Mouse (Mus musculus): ENCODE measurements around the gene Rab4a. TPM values are rescaled to one million over a fixed set of nuclear protein-coding genes. Genes with fewer than 3 reads are reported as not detected.

The Rab4a gene
- polyA plus RNA-seq, 1 experiment = 111 TPM

DNA sequence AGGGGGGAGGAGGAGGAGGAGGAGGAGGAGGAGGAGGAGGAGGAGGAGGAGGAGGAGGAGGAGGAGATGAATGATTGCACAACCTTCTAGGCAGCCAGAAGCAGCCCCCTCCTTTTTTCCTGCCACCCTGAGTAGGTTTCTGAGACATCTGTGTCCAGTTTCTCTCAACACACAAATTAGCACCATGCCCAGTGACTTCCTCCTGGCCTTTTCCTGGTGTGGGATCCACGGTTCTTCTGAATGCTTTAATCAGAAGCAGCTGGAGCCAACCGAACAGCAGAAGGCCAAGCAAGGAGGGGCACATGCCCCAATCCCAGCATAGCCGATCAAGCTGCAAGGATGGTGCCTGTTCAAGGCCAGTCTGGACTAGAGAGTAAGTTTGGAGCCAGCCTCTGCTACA lies 5.9 kb upstream of the Rab4a start:
- Histone ChIP-seq H3K27ac (ENCODE audit: insufficient read depth, low read length) (no peak overlapping the region), H3K27me3 (ENCODE audit: control insufficient read depth, insufficient read depth, low read length) (no peaks in the 10 kb centered on the region; the same call in 1 of the 2 replicates), H3K4me1 (ENCODE audit: control insufficient read depth, insufficient read depth, low read length) (no peaks in the 10 kb centered on the region; the same call in 1 of the 2 replicates), H3K4me3 (replicated peaks; ENCODE audit: insufficient read depth, low read depth, low read length) (no peak overlapping the region)
- WGBS = 56% methylated on average over 3 of the region's 3 CpGs
- no peak for TF ChIP-seq POLR2A (IDR thresholded peaks at IDR 0.05; ENCODE audit: borderline replicate concordance, insufficient read depth, low read length)
- TF ChIP-seq CTCF (IDR thresholded peaks at IDR 0.05; ENCODE audit: borderline replicate concordance, insufficient read depth, low read depth, low read length) = no peak
- no peak for DNase-seq

GRCm38 (mm10) chr8:123800867-123801266 lies 4.9 kb upstream of the Rab4a start:
- 88% methylated on average over 7 of the region's 7 CpGs for WGBS
- no peak for DNase-seq
- Histone ChIP-seq H3K4me3 (replicated peaks; ENCODE audit: insufficient read depth, low read depth, low read length) (no peak overlapping the region), H3K27me3 (ENCODE audit: control insufficient read depth, insufficient read depth, low read length) (no peaks in the 10 kb centered on the region; the same call in 1 of the 2 replicates), H3K27ac (ENCODE audit: insufficient read depth, low read length) (no peak overlapping the region), H3K4me1 (ENCODE audit: control insufficient read depth, insufficient read depth, low read length) (no peaks in the 10 kb centered on the region; the same call in 1 of the 2 replicates)
- TF ChIP-seq CTCF (IDR thresholded peaks at IDR 0.05; ENCODE audit: borderline replicate concordance, insufficient read depth, low read depth, low read length) (0 out of 2 replicates have a peak, but pooled peaks have one; percentile 19), POLR2A (IDR thresholded peaks at IDR 0.05; ENCODE audit: borderline replicate concordance, insufficient read depth, low read length) (no peak)

- Histone ChIP-seq H3K4me1 (ENCODE audit: control insufficient read depth, insufficient read depth, low read length) (no peaks in the 10 kb centered on the region; the same call in 1 of the 2 replicates), H3K4me3 (replicated peaks; ENCODE audit: insufficient read depth, low read depth, low read length) (no peak overlapping the region), H3K27ac (ENCODE audit: insufficient read depth, low read length) (no peak overlapping the region), H3K27me3 (ENCODE audit: control insufficient read depth, insufficient read depth, low read length) (no peaks in the 10 kb centered on the region; the same call in 1 of the 2 replicates)
- DNase-seq = no peak
- 82% methylated on average over 2 of the region's 2 CpGs for WGBS
- TF ChIP-seq CTCF (IDR thresholded peaks at IDR 0.05; ENCODE audit: borderline replicate concordance, insufficient read depth, low read depth, low read length) (no peak), POLR2A (IDR thresholded peaks at IDR 0.05; ENCODE audit: borderline replicate concordance, insufficient read depth, low read length) (no peak)
Measured at GRCm38 (mm10) chr8:123801538-123801937, 4.2 kb upstream of the Rab4a start.

DNA sequence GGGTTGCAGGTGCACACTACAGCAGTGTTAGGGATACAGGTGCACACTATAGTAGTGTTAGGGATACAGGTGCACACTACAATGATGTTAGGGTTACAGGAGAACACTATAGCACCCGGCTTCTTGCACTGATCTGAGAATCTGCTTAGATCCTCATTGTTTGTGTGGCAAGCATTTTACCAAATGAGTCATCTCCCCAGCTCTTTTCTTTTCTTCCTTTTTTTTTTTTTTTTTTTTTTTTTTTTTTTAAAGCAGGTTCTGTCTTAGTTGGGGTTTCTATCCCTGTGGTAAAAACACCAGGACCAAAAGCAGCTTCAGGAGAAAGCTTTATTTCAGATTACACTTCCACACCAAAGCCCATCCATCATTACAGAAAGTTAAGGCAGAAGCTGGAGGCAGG lies 2.1 kb upstream of the Rab4a start:
- Histone ChIP-seq H3K27me3 (ENCODE audit: control insufficient read depth, insufficient read depth, low read length) (no peaks in the 10 kb centered on the region), H3K27ac (ENCODE audit: insufficient read depth, low read length) (no peak overlapping the region), H3K4me1 (ENCODE audit: control insufficient read depth, insufficient read depth, low read length) (peaks cover 3% of the 10 kb centered on the region; the same call in 1 of the 2 replicates), H3K4me3 (replicated peaks; ENCODE audit: insufficient read depth, low read depth, low read length) (no peak overlapping the region)
- TF ChIP-seq POLR2A (IDR thresholded peaks at IDR 0.05; ENCODE audit: borderline replicate concordance, insufficient read depth, low read length) = no peak
- no peak for TF ChIP-seq CTCF (IDR thresholded peaks at IDR 0.05; ENCODE audit: borderline replicate concordance, insufficient read depth, low read depth, low read length)
- no peak for DNase-seq
- 81% methylated on average over 1 of the region's 1 CpGs for WGBS

- 95% methylated on average over 7 of the region's 7 CpGs for WGBS
- DNase-seq = no peak
Measured at GRCm38 (mm10) chr8:123804586-123804985, 1.2 kb upstream of the Rab4a start.

GRCm38 (mm10) chr8:123805209-123805717 lies 522 bp upstream of the Rab4a start:
- 9% methylated on average over 15 of the region's 15 CpGs for WGBS
- H3K4me1 ChIP-seq (ENCODE audit: control insufficient read depth, insufficient read depth, low read length) = peaks cover 11% of the 10 kb centered on the region
- peak overlapping the region; percentile 94 for H3K27ac ChIP-seq (ENCODE audit: insufficient read depth, low read length)
- peak overlapping the region; percentile 93 for H3K4me3 ChIP-seq (replicated peaks; ENCODE audit: insufficient read depth, low read depth, low read length)
- DNase-seq = no peak
- H3K27me3 ChIP-seq (ENCODE audit: control insufficient read depth, insufficient read depth, low read length) = no peaks in the 10 kb centered on the region
- TF ChIP-seq CTCF (IDR thresholded peaks at IDR 0.05; ENCODE audit: borderline replicate concordance, insufficient read depth, low read depth, low read length) = no peak
- TF ChIP-seq POLR2A (IDR thresholded peaks at IDR 0.05; ENCODE audit: borderline replicate concordance, insufficient read depth, low read length) = no peak

More at GRCm38 (mm10) chr8:123804586-123804985, 1.2 kb upstream of the Rab4a start:
- Histone ChIP-seq H3K27ac (ENCODE audit: insufficient read depth, low read length) (no peak overlapping the region), H3K4me1 (ENCODE audit: control insufficient read depth, insufficient read depth, low read length) (peaks cover 7% of the 10 kb centered on the region), H3K27me3 (ENCODE audit: control insufficient read depth, insufficient read depth, low read length) (no peaks in the 10 kb centered on the region), H3K4me3 (replicated peaks; ENCODE audit: insufficient read depth, low read depth, low read length) (no peak overlapping the region)
- TF ChIP-seq CTCF (IDR thresholded peaks at IDR 0.05; ENCODE audit: borderline replicate concordance, insufficient read depth, low read depth, low read length) = no peak

GRCm38 (mm10) chr8:123806374-123806935 lies 670 bp downstream of the Rab4a start:
- 2% methylated on average over 12 of the region's 12 CpGs for WGBS
- Histone ChIP-seq H3K4me1 (ENCODE audit: control insufficient read depth, insufficient read depth, low read length) (peaks cover 20% of the 10 kb centered on the region), H3K27me3 (ENCODE audit: control insufficient read depth, insufficient read depth, low read length) (no peaks in the 10 kb centered on the region), H3K27ac (ENCODE audit: insufficient read depth, low read length) (peak overlapping the region; percentile 89), H3K4me3 (replicated peaks; ENCODE audit: insufficient read depth, low read depth, low read length) (peak overlapping the region; percentile 93)
- TF ChIP-seq CTCF (IDR thresholded peaks at IDR 0.05; ENCODE audit: borderline replicate concordance, insufficient read depth, low read depth, low read length) = no peak
- no peak for TF ChIP-seq POLR2A (IDR thresholded peaks at IDR 0.05; ENCODE audit: borderline replicate concordance, insufficient read depth, low read length)
- DNase-seq = peak in 1 of 2 experiments; percentile 45

DNA sequence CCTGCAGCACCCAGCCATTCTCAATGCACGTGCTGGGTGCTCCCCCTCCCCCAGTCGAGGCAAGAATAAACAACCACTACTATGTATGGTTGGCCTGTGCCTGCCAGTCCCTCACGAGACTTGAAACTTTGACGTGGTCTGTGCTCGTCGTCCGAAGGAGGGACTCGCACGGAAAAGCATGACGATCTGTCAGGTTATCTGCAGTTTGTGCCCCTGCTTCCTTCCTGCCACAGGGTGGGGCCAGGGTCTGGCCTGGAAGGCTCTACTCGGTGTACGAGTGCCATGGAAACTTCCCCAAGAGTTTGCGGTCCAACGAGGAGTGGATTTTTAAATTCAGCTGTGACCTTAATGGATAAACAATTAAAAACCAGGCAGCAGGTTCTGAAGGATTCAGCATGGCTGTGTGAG lies 1.2 kb downstream of the Rab4a start:
- 2% methylated on average over 14 of the region's 14 CpGs for WGBS
- DNase-seq = no peak
- 0 out of 2 replicates have a peak overlapping the region, but pooled peaks have one; percentile 16 for H3K27ac ChIP-seq (ENCODE audit: insufficient read depth, low read length)
- peak overlapping the region; percentile 93 for H3K4me3 ChIP-seq (replicated peaks; ENCODE audit: insufficient read depth, low read depth, low read length)
- H3K4me1 ChIP-seq (ENCODE audit: control insufficient read depth, insufficient read depth, low read length) = peaks cover 23% of the 10 kb centered on the region
- no peaks in the 10 kb centered on the region for H3K27me3 ChIP-seq (ENCODE audit: control insufficient read depth, insufficient read depth, low read length)
- TF ChIP-seq POLR2A (IDR thresholded peaks at IDR 0.05; ENCODE audit: borderline replicate concordance, insufficient read depth, low read length) (no peak), CTCF (IDR thresholded peaks at IDR 0.05; ENCODE audit: borderline replicate concordance, insufficient read depth, low read depth, low read length) (no peak)
